Mouse (Mus musculus) brown adipose tissue, adult 24 weeks (tissue): ENCODE measurements around the gene Cacna2d3. TPM values are rescaled to one million over a fixed set of nuclear protein-coding genes. Genes with fewer than 3 reads are reported as not detected.
A peak's percentile ranks its signal among the peaks of the same experiment; 100 is the strongest.

Source experiments
- H3K27ac ChIP-seq: fragments of 200-500 bp; replicated peaks from 2 replicates; pipeline ENCODE4 v1.5.1; 2012; ENCODE audit warnings: low read depth, mild to moderate bottlenecking, low read length
- H3K4me1 ChIP-seq: fragments of 200-500 bp; 2 replicates; pipeline ENCODE4 v1.6.1; 2012; ENCODE audit warnings: low read length, mixed read lengths; ENCODE audit not compliant: control insufficient read depth, insufficient read depth, insufficient read length
- H3K4me3 ChIP-seq: fragments of 200-500 bp; 2 replicates; pipeline ENCODE4 v1.5.1; 2012; ENCODE audit warnings: low read depth, mild to moderate bottlenecking, low read length, moderate library complexity; ENCODE audit not compliant: insufficient read depth
- polyA plus RNA-seq: library from polyadenylated mRNA; stranded (reverse); fragments of >200 nt; gene quantifications from 2 replicates; pipeline ENCODE4 v1.2.4, GENCODE M21; 2012; ENCODE audit not compliant: missing spikeins, insufficient read depth, insufficient read length

Gene Cacna2d3
- polyA plus RNA-seq, 1 experiment, result not detected

GRCm38 (mm10) chr14:29577786-29578185 lies 143.9 kb downstream of the Cacna2d3 start:
- no peak overlapping the region for H3K4me3 ChIP-seq
- H3K27ac ChIP-seq, result no peak overlapping the region
- no peaks in the 10 kb centered on the region for H3K4me1 ChIP-seq

GRCm38 (mm10) chr14:29575551-29575950 lies 146.1 kb downstream of the Cacna2d3 start:
- Histone ChIP-seq H3K4me3 (no peak overlapping the region), H3K27ac (no peak overlapping the region), H3K4me1 (no peaks in the 10 kb centered on the region)

GRCm38 (mm10) chr14:29562704-29563103 lies 159.0 kb downstream of the Cacna2d3 start:
- Histone ChIP-seq H3K4me3 (no peak overlapping the region), H3K4me1 (peaks cover 4% of the 10 kb centered on the region; the same call in 1 of the 2 replicates), H3K27ac (no peak overlapping the region)

GRCm38 (mm10) chr14:29561122-29561834 lies 160.4 kb downstream of the Cacna2d3 start:
- Histone ChIP-seq H3K27ac (peak overlapping the region; percentile 85), H3K4me3 (no peak overlapping the region), H3K4me1 (peaks cover 4% of the 10 kb centered on the region; the same call in 1 of the 2 replicates)

GRCm38 (mm10) chr14:29558440-29558839 lies 163.2 kb downstream of the Cacna2d3 start:
- H3K27ac ChIP-seq, result no peak overlapping the region
- H3K4me3 ChIP-seq, result no peak overlapping the region
- H3K4me1 ChIP-seq, result peaks cover 4% of the 10 kb centered on the region; the same call in 1 of the 2 replicates

GRCm38 (mm10) chr14:29556152-29556551 lies 165.5 kb downstream of the Cacna2d3 start:
- Histone ChIP-seq H3K4me3 (no peak overlapping the region), H3K27ac (no peak overlapping the region)

GRCm38 (mm10) chr14:29552471-29552870 lies 169.2 kb downstream of the Cacna2d3 start:
- Histone ChIP-seq H3K4me3 (no peak overlapping the region), H3K4me1 (no peaks in the 10 kb centered on the region), H3K27ac (no peak overlapping the region)

More at GRCm38 (mm10) chr14:29556152-29556551, 165.5 kb downstream of the Cacna2d3 start:
- peaks cover 2% of the 10 kb centered on the region; the same call in 1 of the 2 replicates for H3K4me1 ChIP-seq

GRCm38 (mm10) chr14:29548646-29549045 lies 173.0 kb downstream of the Cacna2d3 start:
- no peak overlapping the region for H3K27ac ChIP-seq
- no peak overlapping the region for H3K4me3 ChIP-seq
- no peaks in the 10 kb centered on the region; the same call in 1 of the 2 replicates for H3K4me1 ChIP-seq

- Histone ChIP-seq H3K27ac (no peak overlapping the region), H3K4me1 (no peaks in the 10 kb centered on the region), H3K4me3 (no peak overlapping the region)
Measured at GRCm38 (mm10) chr14:29530516-29530915, 191.1 kb downstream of the Cacna2d3 start.

GRCm38 (mm10) chr14:29528696-29529095 lies 193.0 kb downstream of the Cacna2d3 start:
- Histone ChIP-seq H3K4me1 (no peaks in the 10 kb centered on the region), H3K27ac (no peak overlapping the region), H3K4me3 (no peak overlapping the region)

- Histone ChIP-seq H3K4me1 (no peaks in the 10 kb centered on the region), H3K27ac (no peak overlapping the region), H3K4me3 (no peak overlapping the region)
Measured at GRCm38 (mm10) chr14:29519751-29520669, 201.7 kb downstream of the Cacna2d3 start.

- H3K4me1 ChIP-seq, result no peaks in the 10 kb centered on the region
- H3K27ac ChIP-seq, result no peak overlapping the region
- H3K4me3 ChIP-seq, result no peak overlapping the region
Measured at GRCm38 (mm10) chr14:29502667-29503066, 219.0 kb downstream of the Cacna2d3 start.

GRCm38 (mm10) chr14:29498546-29499290 lies 222.9 kb downstream of the Cacna2d3 start:
- Histone ChIP-seq H3K27ac (no peak overlapping the region), H3K4me1 (no peaks in the 10 kb centered on the region), H3K4me3 (no peak overlapping the region)

- Histone ChIP-seq H3K4me3 (no peak overlapping the region), H3K4me1 (no peaks in the 10 kb centered on the region), H3K27ac (no peak overlapping the region)
Measured at GRCm38 (mm10) chr14:29496552-29496951, 225.1 kb downstream of the Cacna2d3 start.

- no peak overlapping the region for H3K4me3 ChIP-seq
- H3K4me1 ChIP-seq, result no peaks in the 10 kb centered on the region
- H3K27ac ChIP-seq, result no peak overlapping the region
Measured at GRCm38 (mm10) chr14:29491786-29492185, 229.9 kb downstream of the Cacna2d3 start.
